Mouse (Mus musculus) thymus, postnatal 10 days (tissue): ENCODE measurements at regions not wholly inside any gene's neighbourhood (a gene's known extent, or its start where the extent isn't known, plus 50 kb on each side); places are given as distances from the start of the nearest gene placed in this dataset.

ENCODE experiments used
- DNase-seq, 2 experiments: peaks; one replicate each; pipeline ENCODE4 v3.0.0; 2021; ENCODE audit warnings: low spot score in 2 of 2

GRCm38 (mm10) chr13:6255728-6256496 is 292.0 kb upstream of the Pitrm1 start:
- DNase-seq, result no peak

GRCm38 (mm10) chr13:6258456-6258855 is 289.5 kb upstream of the Pitrm1 start:
- DNase-seq, result no peak

- DNase-seq, result no peak
These were observed 287.6 kb upstream of the Pitrm1 start for GRCm38 (mm10) chr13:6260321-6260865.

GRCm38 (mm10) chr13:6261458-6261857 is 286.5 kb upstream of the Pitrm1 start:
- DNase-seq, result no peak

- DNase-seq, result no peak
These were observed 277.4 kb upstream of the Pitrm1 start for GRCm38 (mm10) chr13:6270546-6270945.

GRCm38 (mm10) chr13:6272932-6273331 is 275.0 kb upstream of the Pitrm1 start:
- DNase-seq, result no peak

- no peak for DNase-seq
These were observed 267.9 kb upstream of the Pitrm1 start for GRCm38 (mm10) chr13:6280073-6280472.

GRCm38 (mm10) chr13:6288109-6288508 is 259.8 kb upstream of the Pitrm1 start:
- no peak for DNase-seq

GRCm38 (mm10) chr13:6292098-6292497 is 255.9 kb upstream of the Pitrm1 start:
- peak in 1 of 2 experiments; percentile 9 for DNase-seq

- no peak for DNase-seq
These were observed 242.2 kb upstream of the Pitrm1 start for GRCm38 (mm10) chr13:6305718-6306117.

GRCm38 (mm10) chr13:6306616-6306988 is 241.3 kb upstream of the Pitrm1 start:
- DNase-seq, result no peak

- no peak for DNase-seq
These were observed 240.7 kb upstream of the Pitrm1 start for GRCm38 (mm10) chr13:6306989-6307917.

GRCm38 (mm10) chr13:6316201-6316600 is 231.7 kb upstream of the Pitrm1 start:
- DNase-seq, result no peak

- no peak for DNase-seq
These were observed 224.0 kb upstream of the Pitrm1 start for GRCm38 (mm10) chr13:6323948-6324347.

GRCm38 (mm10) chr13:6330320-6330950 is 217.5 kb upstream of the Pitrm1 start:
- no peak for DNase-seq

GRCm38 (mm10) chr13:6340157-6340556 is 207.8 kb upstream of the Pitrm1 start:
- DNase-seq, result no peak

GRCm38 (mm10) chr13:6341102-6341737 is 206.7 kb upstream of the Pitrm1 start:
- no peak for DNase-seq

GRCm38 (mm10) chr13:6365169-6365568 is 182.8 kb upstream of the Pitrm1 start:
- no peak for DNase-seq

GRCm38 (mm10) chr13:6367661-6368060 is 180.3 kb upstream of the Pitrm1 start:
- no peak for DNase-seq

- DNase-seq, result no peak
These were observed 173.3 kb upstream of the Pitrm1 start for GRCm38 (mm10) chr13:6374570-6375173.

- no peak for DNase-seq
These were observed 170.0 kb upstream of the Pitrm1 start for GRCm38 (mm10) chr13:6377919-6378318.
